Mouse (Mus musculus): ENCODE data around the gene Reck.

The Reck gene

GRCm38 (mm10) chr4:43875160-43875918 lies at the start of gene Reck:
Gene Reck (plus strand): TSS chr4:43875530.
- WGBS = 1% methylated on average over 70 of the region's 73 CpGs

GRCm38 (mm10) chr4:43828806-43829205 lies 46.5 kb upstream of the Reck start:
- 92% methylated on average over 4 of the region's 4 CpGs for WGBS

GRCm38 (mm10) chr4:43832031-43832430 lies 43.3 kb upstream of the Reck start:
- 68% methylated on average over 5 of the region's 5 CpGs for WGBS

- WGBS = 76% methylated on average over 5 of the region's 5 CpGs
Measured at GRCm38 (mm10) chr4:43833752-43834151, 41.6 kb upstream of the Reck start.

GRCm38 (mm10) chr4:43834749-43835148 lies 40.6 kb upstream of the Reck start:
- WGBS = 76% methylated on average over 4 of the region's 4 CpGs

GRCm38 (mm10) chr4:43838326-43838725 lies 37.0 kb upstream of the Reck start:
- WGBS = 86% methylated on average over 3 of the region's 3 CpGs

GRCm38 (mm10) chr4:43840101-43840500 lies 35.2 kb upstream of the Reck start, which contains the start of gene Olfr157:
Gene Olfr157 (minus strand): TSS chr4:43840201.
- 60% methylated on average over 1 of the region's 1 CpGs for WGBS

- WGBS = 87% methylated on average over 6 of the region's 6 CpGs
Measured at GRCm38 (mm10) chr4:43851265-43851664, 24.1 kb upstream of the Reck start, which contains the start of gene Olfr155. Gene Olfr155 (plus strand): TSS chr4:43851565.

- 84% methylated on average over 8 of the region's 8 CpGs for WGBS
Measured at GRCm38 (mm10) chr4:43854101-43854500, 21.2 kb upstream of the Reck start.

GRCm38 (mm10) chr4:43859886-43860285 lies 15.4 kb upstream of the Reck start:
- 83% methylated on average over 10 of the region's 10 CpGs for WGBS

GRCm38 (mm10) chr4:43860744-43861519 lies 14.4 kb upstream of the Reck start:
- 12% methylated on average over 14 of the region's 14 CpGs for WGBS

- 69% methylated on average over 4 of the region's 4 CpGs for WGBS
Measured at GRCm38 (mm10) chr4:43863298-43863697, 12.0 kb upstream of the Reck start.

GRCm38 (mm10) chr4:43869821-43870220 lies 5.5 kb upstream of the Reck start:
- 94% methylated on average over 10 of the region's 10 CpGs for WGBS

GRCm38 (mm10) chr4:43874501-43874900 lies 829 bp upstream of the Reck start:
- WGBS = 28% methylated on average over 7 of the region's 7 CpGs

- under 1% methylated on average over 20 of the region's 20 CpGs for WGBS
Measured at GRCm38 (mm10) chr4:43875919-43876411, 635 bp downstream of the Reck start.

- 100% methylated on average over 1 of the region's 1 CpGs for WGBS
Measured at GRCm38 (mm10) chr4:43877230-43877629, 1.9 kb downstream of the Reck start.

GRCm38 (mm10) chr4:43878121-43878776 lies 2.9 kb downstream of the Reck start:
- 30% methylated on average over 5 of the region's 5 CpGs for WGBS

GRCm38 (mm10) chr4:43879566-43879965 lies 4.2 kb downstream of the Reck start:
- 85% methylated on average over 6 of the region's 6 CpGs for WGBS

- 68% methylated on average over 4 of the region's 4 CpGs for WGBS
Measured at GRCm38 (mm10) chr4:43884196-43884595, 8.9 kb downstream of the Reck start.

GRCm38 (mm10) chr4:43891247-43891646 lies 15.9 kb downstream of the Reck start:
- 94% methylated on average over 3 of the region's 3 CpGs for WGBS

GRCm38 (mm10) chr4:43899197-43899596 lies 23.9 kb downstream of the Reck start:
- 86% methylated on average over 8 of the region's 8 CpGs for WGBS

GRCm38 (mm10) chr4:43903690-43904089 lies 28.4 kb downstream of the Reck start:
- 80% methylated on average over 7 of the region's 7 CpGs for WGBS
